Mouse (Mus musculus) ZHBTc4 (cell line): ENCODE measurements around the gene Gm13696.
"Not testable (repeated sequence)": the region's sequence is repeated elsewhere in the genome, so short reads cannot be mapped to it uniquely, and the experiment has no call there.

Source experiments
- DNase-seq: peaks from one replicate; pipeline ENCODE4 v3.0.0-alpha.2; 2011; ENCODE audit warnings: low read depth, low spot score

The Gm13696 gene

GRCm38 (mm10) chr2:83972823-83973222 lies at the start of gene Gm13696:
Gene Gm13696 (plus strand): TSS chr2:83973123.
- DNase-seq: not testable (repeated sequence)

DNA sequence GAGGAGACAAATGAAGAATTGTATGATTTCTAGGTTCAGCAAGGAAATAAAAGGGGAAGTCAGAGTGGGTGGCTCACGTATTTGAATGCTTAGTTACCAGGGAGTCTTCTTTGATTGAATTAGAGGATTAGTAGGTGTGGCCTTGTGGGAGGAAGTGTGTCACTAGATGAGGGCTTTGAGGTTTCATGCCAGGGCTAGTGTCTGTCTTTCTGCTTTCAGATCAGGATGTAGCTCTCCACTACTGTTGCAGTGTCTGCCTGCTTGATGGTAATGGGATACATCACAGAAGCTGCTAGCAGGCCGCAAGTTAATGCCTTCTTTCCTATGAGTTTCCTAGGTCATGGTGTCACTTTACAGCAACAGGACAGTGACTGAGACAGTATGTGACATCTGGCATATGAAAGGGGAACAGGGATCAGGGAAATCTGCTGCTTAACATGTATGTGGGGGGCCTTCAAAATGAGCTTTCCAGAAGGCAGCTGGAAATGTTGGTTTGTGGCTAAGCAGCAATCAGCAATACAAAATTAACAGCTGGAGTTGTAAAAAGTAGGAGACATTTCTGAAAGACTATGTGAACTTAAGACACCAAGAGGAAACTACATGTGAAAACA lies 43.3 kb upstream of the Gm13696 start:
- no peak for DNase-seq

DNA sequence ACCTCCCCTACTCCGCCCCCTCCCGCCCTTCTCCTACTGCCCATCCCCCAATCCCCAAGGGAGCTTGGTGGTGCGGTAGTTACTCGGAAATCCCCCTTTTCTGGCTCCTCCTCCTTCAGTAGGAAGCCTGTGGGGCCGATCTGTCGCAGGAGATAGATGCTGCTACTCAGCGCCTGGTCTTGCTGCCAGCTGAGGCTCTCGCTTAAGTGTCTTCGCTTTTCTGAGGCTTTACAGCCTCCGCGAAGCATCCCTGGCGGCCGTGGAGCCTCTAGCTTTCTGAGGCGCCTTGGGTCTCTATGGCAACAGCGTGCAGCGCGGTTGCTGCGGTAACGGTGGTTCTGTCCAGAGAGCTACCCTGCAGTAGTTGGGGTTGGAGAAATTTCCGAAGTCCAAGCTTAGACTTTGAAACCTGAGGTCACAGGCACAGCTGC lies 32.0 kb upstream of the Gm13696 start, which contains the start of gene Zswim2:
Zswim2 (minus strand) TSS at position 298 of the 431 bp plus-strand sequence.
- DNase-seq: peak; percentile 83

- no peak for DNase-seq
Measured at GRCm38 (mm10) chr2:83941378-83941777, 31.5 kb upstream of the Gm13696 start.

- DNase-seq: no peak
Measured at GRCm38 (mm10) chr2:83941792-83942191, 31.1 kb upstream of the Gm13696 start.

- not testable (repeated sequence) for DNase-seq
Measured at GRCm38 (mm10) chr2:83955393-83955792, 17.5 kb upstream of the Gm13696 start, which contains the start of gene Gm13698. Gene Gm13698 (plus strand): TSS chr2:83955693.

DNA sequence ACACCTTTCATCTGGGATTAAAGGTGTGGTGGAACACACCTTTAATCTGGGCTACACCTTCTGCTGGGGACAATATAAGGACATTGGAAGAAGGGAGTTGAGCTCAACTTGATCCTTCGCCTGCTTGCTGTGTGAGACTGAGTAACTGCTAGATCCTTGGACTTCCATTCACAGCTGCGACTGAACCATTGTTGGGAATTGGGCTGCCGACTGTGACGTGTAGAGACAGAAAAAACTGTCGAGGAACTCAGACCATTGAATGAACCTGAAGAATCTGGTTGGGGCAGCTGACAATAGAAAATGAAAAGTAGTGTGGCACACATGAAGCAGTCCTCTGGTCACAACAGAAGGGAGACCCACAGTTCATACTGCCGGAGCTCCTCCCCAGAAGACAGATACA lies 11.7 kb upstream of the Gm13696 start, which contains the start of gene Gm13693:
Gm13693 (plus strand) TSS at position 301 of the 400 bp plus-strand sequence.
- not testable (repeated sequence) for DNase-seq

- not testable (repeated sequence) for DNase-seq
Measured at GRCm38 (mm10) chr2:83967013-83967412, 5.9 kb upstream of the Gm13696 start, which contains the start of gene Gm13695. Gene Gm13695 (plus strand): TSS chr2:83967313.

DNA sequence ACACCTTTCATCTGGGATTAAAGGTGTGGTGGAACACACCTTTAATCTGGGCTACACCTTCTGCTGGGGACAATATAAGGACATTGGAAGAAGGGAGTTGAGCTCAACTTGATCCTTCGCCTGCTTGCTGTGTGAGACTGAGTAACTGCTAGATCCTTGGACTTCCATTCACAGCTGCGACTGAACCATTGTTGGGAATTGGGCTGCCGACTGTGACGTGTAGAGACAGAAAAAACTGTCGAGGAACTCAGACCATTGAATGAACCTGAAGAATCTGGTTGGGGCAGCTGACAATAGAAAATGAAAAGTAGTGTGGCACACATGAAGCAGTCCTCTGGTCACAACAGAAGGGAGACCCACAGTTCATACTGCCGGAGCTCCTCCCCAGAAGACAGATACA lies 5.7 kb downstream of the Gm13696 start, which contains the start of gene Gm13694:
Gm13694 (plus strand) TSS at position 301 of the 400 bp plus-strand sequence.
- not testable (repeated sequence) for DNase-seq

- not testable (repeated sequence) for DNase-seq
Measured at GRCm38 (mm10) chr2:83984443-83984842, 11.5 kb downstream of the Gm13696 start, which contains the start of gene Gm13697. Gene Gm13697 (plus strand): TSS chr2:83984743.

- DNase-seq: not testable (repeated sequence)
Measured at GRCm38 (mm10) chr2:83990253-83990652, 17.3 kb downstream of the Gm13696 start, which contains the start of gene Gm13691. Gene Gm13691 (plus strand): TSS chr2:83990553.

DNA sequence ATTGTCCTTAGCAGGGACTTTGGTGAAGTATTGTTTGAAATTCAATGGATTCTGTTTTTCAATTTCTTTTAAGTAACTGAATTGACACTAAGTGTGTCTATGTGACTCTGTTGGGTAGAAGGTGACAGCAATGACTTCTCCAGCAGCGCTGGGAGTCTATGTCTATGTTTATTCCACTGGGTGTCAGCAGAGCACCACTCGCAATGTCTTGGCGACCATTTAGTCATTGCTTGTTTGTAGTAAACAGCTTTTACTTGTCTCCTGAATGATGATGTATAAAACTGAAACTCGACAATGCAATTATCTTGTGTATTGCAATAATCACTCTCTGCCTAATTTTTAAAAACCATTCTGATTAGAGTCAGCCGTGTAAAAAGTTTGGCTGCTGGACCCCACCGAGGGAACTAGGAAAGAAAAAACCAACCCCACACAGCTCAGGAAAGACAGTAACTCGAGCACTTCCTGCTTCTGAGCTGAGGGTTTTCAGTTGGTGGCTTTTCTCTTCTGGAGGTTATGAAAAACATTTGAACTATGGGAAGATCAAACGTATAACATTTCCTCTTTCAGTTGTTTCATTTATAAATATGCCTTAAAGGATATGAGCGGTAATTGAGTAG lies 20.8 kb downstream of the Gm13696 start:
- DNase-seq: not testable (repeated sequence)

GRCm38 (mm10) chr2:83994526-83994925 lies 21.6 kb downstream of the Gm13696 start:
- DNase-seq: not testable (repeated sequence)

DNA sequence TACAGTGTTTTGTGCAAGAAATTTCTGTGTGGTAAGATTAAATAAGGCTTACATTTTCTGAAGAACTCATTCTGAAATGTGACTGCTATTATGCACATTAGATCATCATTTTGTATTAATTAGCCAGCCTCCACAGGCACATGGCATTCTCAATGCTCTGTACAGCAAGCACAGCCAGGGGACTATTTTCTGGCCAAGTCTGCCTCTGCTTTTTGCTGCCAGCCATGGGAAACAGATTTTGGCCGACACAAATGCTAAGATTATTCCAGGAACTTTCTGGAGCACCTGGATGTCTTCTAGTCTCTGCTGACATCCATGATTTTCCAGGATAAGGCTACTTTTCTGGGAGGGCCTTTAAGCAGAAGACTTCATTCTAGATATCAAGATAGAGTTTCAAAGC lies 36.0 kb downstream of the Gm13696 start:
- no peak for DNase-seq

DNA sequence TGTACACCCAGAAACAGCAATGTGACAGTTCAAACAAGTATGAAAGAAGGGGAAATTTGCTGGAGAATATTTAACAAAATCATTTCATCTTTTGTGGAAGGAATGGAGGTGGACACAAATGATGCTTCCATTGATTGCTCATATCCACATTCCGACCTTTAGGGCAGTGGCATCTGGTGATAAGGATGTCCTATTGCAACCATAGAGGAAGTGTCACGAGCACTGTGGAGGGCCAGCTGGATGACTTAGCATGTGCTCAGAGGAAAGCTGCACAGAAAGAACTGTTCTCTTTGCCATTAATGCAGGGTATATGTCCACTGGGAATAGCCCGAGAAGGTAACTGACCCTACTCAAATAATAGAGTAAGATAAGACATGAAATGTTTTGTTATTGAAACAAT lies 36.9 kb downstream of the Gm13696 start:
- no peak for DNase-seq

GRCm38 (mm10) chr2:84014572-84014971 lies 41.6 kb downstream of the Gm13696 start:
- no peak for DNase-seq

- DNase-seq: not testable (repeated sequence)
Measured at GRCm38 (mm10) chr2:84016291-84016690, 43.4 kb downstream of the Gm13696 start.

DNA sequence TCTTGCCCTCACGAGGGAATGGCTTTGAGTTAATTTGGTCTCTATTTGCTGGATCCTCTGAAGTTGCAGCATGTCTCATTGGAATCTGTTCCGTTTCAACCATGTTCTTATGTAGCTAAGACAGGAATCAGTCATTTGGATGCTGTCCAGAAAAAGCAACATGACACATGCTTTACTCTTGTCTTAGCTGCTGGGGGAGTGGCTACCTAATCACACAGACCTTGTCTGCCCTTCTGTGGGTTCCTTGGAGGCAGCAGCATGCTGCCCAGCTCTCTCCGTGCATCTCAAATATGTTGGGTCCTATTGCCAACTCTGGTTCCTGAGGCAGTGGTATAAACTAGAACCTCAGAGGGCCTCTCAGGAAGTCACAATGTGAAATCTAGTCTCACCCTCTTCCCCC lies 45.4 kb downstream of the Gm13696 start:
- no peak for DNase-seq

- DNase-seq: no peak
Measured at GRCm38 (mm10) chr2:84019519-84020305, 46.8 kb downstream of the Gm13696 start.

GRCm38 (mm10) chr2:84021930-84022329 lies 49.0 kb downstream of the Gm13696 start:
- DNase-seq: no peak

DNA sequence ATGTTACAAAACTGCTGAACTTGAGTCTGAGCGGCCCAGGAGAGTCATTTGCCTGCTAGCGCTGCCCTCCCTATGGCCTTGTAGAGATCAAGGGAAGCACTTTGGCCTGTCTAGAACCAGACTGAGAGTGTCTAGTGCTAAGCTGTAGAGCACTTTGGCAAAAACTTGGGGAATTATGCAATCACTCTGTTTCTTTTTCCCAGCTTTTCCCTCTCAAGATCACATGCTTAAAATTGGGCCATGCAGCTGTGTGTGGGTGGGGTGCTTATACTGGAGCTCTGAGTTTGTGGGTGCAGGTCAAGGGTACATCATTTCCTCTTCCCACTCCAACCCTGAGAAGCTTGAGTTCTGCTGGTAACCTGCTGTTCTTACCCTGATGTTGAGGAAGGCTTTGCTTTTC lies 50.0 kb downstream of the Gm13696 start:
- DNase-seq: no peak

GRCm38 (mm10) chr2:84023319-84023718 lies 50.4 kb downstream of the Gm13696 start:
- no peak for DNase-seq
